Mouse (Mus musculus): ENCODE measurements at regions not wholly inside any gene's neighbourhood (a gene's known extent, or its start where the extent isn't known, plus 50 kb on each side); places are given as distances from the start of the nearest gene placed in this dataset.

- no peak for TF ChIP-seq POLR2A (IDR thresholded peaks at IDR 0.05; ENCODE audit: borderline replicate concordance, extremely low read depth, low read depth, low read length)
- no peak for TF ChIP-seq CTCF (IDR thresholded peaks at IDR 0.05; ENCODE audit: insufficient read depth, low read length)
Observed at GRCm38 (mm10) chr8:57052661-57053060, 268.1 kb upstream of the Hand2 start.
